Mouse (Mus musculus) intestine, postnatal 0 days (tissue): ENCODE results near the gene Tenm3. TPM values are rescaled to one million over a fixed set of nuclear protein-coding genes. Genes with fewer than 3 reads are reported as not detected.

ENCODE experiments used
- ATAC-seq: fragments of 200-750 bp; cut with Nextera tagmentation; 2 replicates; pipeline ENCODE4 v1.8.0; 2017; ENCODE audit warnings: mild to moderate bottlenecking, moderate TSS enrichment, moderate library complexity
- H3K27ac ChIP-seq: fragments of 300-500 bp; sonication (generic); 2 replicates; pipeline ENCODE4 v1.5.1; 2014; ENCODE audit warnings: mild to moderate bottlenecking, low read depth, low read length, moderate library complexity
- H3K27me3 ChIP-seq: fragments of 300-500 bp; sonication (generic); replicated peaks from 2 replicates; pipeline ENCODE4 v1.6.1; 2014; ENCODE audit warnings: low read length, mixed read lengths; ENCODE audit not compliant: control insufficient read depth, insufficient read depth
- H3K36me3 ChIP-seq: fragments of 300-500 bp; sonication (generic); 2 replicates; pipeline ENCODE4 v1.6.1; 2014; ENCODE audit warnings: mild to moderate bottlenecking, moderate library complexity; ENCODE audit not compliant: control insufficient read depth, insufficient read depth
- H3K4me1 ChIP-seq: fragments of 300-500 bp; sonication (generic); replicated peaks from 2 replicates; pipeline ENCODE4 v1.6.1; 2014; ENCODE audit warnings: antibody characterized with exemption, low read length, mixed read lengths; ENCODE audit not compliant: control insufficient read depth, insufficient read depth
- H3K4me2 ChIP-seq: fragments of 300-500 bp; sonication (generic); replicated peaks from 2 replicates; pipeline ENCODE4 v1.6.1; 2014; ENCODE audit warnings: low read depth, mild to moderate bottlenecking, moderate library complexity
- H3K4me3 ChIP-seq: fragments of 300-500 bp; sonication (generic); 2 replicates; pipeline ENCODE4 v1.5.1; 2014; ENCODE audit warnings: low read depth, low read length
- H3K9ac ChIP-seq: fragments of 300-500 bp; sonication (generic); 2 replicates; pipeline ENCODE4 v1.6.1; 2014; ENCODE audit warnings: mild to moderate bottlenecking, low read depth, low read length
- H3K9me3 ChIP-seq: fragments of 300-500 bp; sonication (generic); 2 replicates; pipeline ENCODE4 v1.6.1; 2016; ENCODE audit warnings: mixed run types; ENCODE audit not compliant: control insufficient read depth
- CTCF ChIP-seq: sonication (generic); IDR thresholded peaks from 2 replicates; pipeline ENCODE4 v1.5.1; 2016; ENCODE audit warnings: low read depth, mild to moderate bottlenecking, control low read depth, antibody characterized with exemption, moderate library complexity
- WGBS: fragments of 180-500 bp; shearing (Covaris S2); extraction: QIAGEN DNeasy Blood & Tissue Kit; methylation state at CpG from one replicate; pipeline ENCODE4 v1.1.7; 2014; 5-methylcytosine and 5-hydroxymethylcytosine counted together
- polyA plus RNA-seq: library from polyadenylated mRNA; unstranded; fragments of >200 nt; fragmentation: Nextera tagmentation; extraction: Ambion mirVana; gene quantifications from 2 replicates; pipeline ENCODE4 v1.2.1, GENCODE M21; 2015

The Tenm3 gene
- polyA plus RNA-seq, 1 experiment from 2014 or later: 5.3 TPM

- H3K9me3 ChIP-seq: no peaks in the 10 kb centered on the region
- H3K4me1 ChIP-seq: no peaks in the 10 kb centered on the region
- no peak overlapping the region for H3K4me3 ChIP-seq
- H3K9ac ChIP-seq: no peak overlapping the region
- H3K4me2 ChIP-seq: no peak overlapping the region
- H3K27ac ChIP-seq: no peak overlapping the region
- ATAC-seq: no peak
- 80% methylated on average over 30 of the region's 30 CpGs for WGBS
- H3K36me3 ChIP-seq: no peaks in the 10 kb centered on the region
- TF ChIP-seq CTCF: no peak
- no peaks in the 10 kb centered on the region for H3K27me3 ChIP-seq
Observed at GRCm38 (mm10) chr8:48342321-48343066, 501.3 kb downstream of the Tenm3 start.

DNA sequence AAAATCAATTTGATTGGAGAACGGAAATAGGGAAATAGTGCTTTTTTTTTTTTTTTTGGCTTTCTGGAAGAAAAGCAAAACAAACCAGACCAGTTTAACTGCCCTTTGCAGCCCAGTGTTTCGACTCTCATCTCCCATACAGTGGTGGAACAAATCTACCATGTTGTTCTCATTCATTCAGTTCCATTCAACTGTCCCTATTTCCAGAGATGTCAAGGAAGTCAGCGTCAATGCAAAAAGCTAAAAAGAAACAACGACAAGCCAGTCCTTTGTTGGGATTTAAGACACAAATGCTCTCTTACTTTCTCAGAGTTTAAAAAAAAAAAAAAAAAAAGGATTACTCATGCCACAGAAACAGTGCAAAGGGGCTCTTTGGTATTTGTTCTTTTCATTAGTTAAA is 502.1 kb downstream of the Tenm3 start:
- no peak overlapping the region for H3K9ac ChIP-seq
- no peaks in the 10 kb centered on the region for H3K27me3 ChIP-seq
- 74% methylated on average over 4 of the region's 4 CpGs for WGBS
- H3K9me3 ChIP-seq: no peaks in the 10 kb centered on the region
- TF ChIP-seq CTCF: no peak
- no peaks in the 10 kb centered on the region for H3K4me1 ChIP-seq
- no peak for ATAC-seq
- no peak overlapping the region for H3K4me3 ChIP-seq
- no peak overlapping the region for H3K27ac ChIP-seq
- no peaks in the 10 kb centered on the region for H3K36me3 ChIP-seq
- H3K4me2 ChIP-seq: no peak overlapping the region

DNA sequence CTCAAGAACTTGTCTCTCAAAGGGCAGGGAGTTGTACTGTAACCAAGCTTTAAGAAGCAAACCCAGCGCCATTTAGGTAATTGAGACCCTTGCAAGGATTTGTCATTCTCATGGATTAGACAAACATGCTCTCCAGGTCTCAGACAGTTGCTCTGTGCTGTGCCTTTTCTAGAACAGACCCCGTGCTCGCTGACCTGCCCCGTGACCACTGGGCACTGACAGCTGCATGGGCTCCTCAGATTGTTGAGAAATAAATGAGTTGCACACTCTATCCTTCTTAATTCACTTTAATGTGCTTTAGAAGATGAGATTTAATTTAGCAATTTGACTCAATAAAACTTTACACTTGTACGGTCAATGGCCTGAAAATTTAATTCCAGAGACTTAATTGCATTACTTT is 502.5 kb downstream of the Tenm3 start:
- no peak overlapping the region for H3K4me2 ChIP-seq
- H3K27me3 ChIP-seq: no peaks in the 10 kb centered on the region
- H3K4me1 ChIP-seq: no peaks in the 10 kb centered on the region
- 86% methylated on average over 5 of the region's 5 CpGs for WGBS
- H3K4me3 ChIP-seq: no peak overlapping the region
- H3K27ac ChIP-seq: no peak overlapping the region
- no peaks in the 10 kb centered on the region for H3K36me3 ChIP-seq
- ATAC-seq: no peak
- no peak for TF ChIP-seq CTCF
- H3K9me3 ChIP-seq: no peaks in the 10 kb centered on the region
- H3K9ac ChIP-seq: no peak overlapping the region

GRCm38 (mm10) chr8:48322655-48323265 is 521.0 kb downstream of the Tenm3 start:
- H3K4me2 ChIP-seq: no peak overlapping the region
- H3K27me3 ChIP-seq: no peaks in the 10 kb centered on the region
- H3K9me3 ChIP-seq: no peaks in the 10 kb centered on the region
- 92% methylated on average over 11 of the region's 11 CpGs for WGBS
- H3K4me3 ChIP-seq: no peak overlapping the region
- ATAC-seq: no peak
- H3K4me1 ChIP-seq: no peaks in the 10 kb centered on the region
- H3K36me3 ChIP-seq: no peaks in the 10 kb centered on the region
- no peak overlapping the region for H3K9ac ChIP-seq
- H3K27ac ChIP-seq: no peak overlapping the region
- no peak for TF ChIP-seq CTCF

DNA sequence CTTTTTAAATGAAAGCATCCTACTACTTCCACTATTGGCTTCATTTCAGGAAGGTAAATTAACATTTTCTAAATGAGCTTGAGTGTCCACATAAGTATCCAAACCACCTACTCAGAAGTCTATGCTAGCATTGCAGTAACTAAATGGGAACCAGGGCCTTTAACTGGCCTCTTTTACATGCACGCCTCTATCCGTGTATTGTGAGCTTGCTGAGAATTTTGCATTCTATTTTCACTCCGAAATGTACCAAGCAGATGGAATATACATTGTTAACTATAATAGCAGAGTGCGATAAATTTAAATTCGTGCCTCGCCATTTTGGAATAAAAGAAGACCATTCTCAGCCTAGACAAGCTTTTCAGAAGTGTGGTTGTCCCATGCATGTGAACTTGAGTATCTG is 521.5 kb downstream of the Tenm3 start:
- no peak overlapping the region for H3K27ac ChIP-seq
- no peak overlapping the region for H3K9ac ChIP-seq
- no peaks in the 10 kb centered on the region for H3K36me3 ChIP-seq
- H3K9me3 ChIP-seq: no peaks in the 10 kb centered on the region
- no peak for ATAC-seq
- H3K4me3 ChIP-seq: no peak overlapping the region
- no peaks in the 10 kb centered on the region for H3K4me1 ChIP-seq
- H3K4me2 ChIP-seq: no peak overlapping the region
- no peaks in the 10 kb centered on the region for H3K27me3 ChIP-seq
- WGBS: 95% methylated on average over 6 of the region's 6 CpGs
- no peak for TF ChIP-seq CTCF

DNA sequence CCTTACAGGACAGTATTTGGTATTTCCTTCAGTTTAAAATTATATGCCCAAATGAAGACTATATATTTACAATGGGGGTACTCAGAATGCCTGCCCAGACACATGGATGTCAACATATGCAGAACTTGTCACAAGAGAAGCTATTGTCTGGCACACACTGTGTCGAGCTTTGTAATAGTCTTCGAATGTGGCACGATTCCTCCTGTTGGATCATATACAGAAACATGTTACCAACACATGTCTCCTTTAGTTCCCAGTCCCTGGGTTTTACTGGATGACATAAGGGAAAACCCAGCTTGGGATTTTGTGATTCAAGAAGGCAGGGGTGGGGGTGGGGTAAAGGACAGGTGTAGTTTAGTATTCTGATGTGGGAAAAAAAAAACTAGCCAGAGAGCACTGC is 524.1 kb downstream of the Tenm3 start:
- no peak overlapping the region for H3K9ac ChIP-seq
- H3K27ac ChIP-seq: no peak overlapping the region
- no peaks in the 10 kb centered on the region for H3K4me1 ChIP-seq
- 92% methylated on average over 3 of the region's 3 CpGs for WGBS
- no peak overlapping the region for H3K4me3 ChIP-seq
- no peak for ATAC-seq
- no peak overlapping the region for H3K4me2 ChIP-seq
- H3K36me3 ChIP-seq: no peaks in the 10 kb centered on the region; the same call in 1 of the 2 replicates
- H3K27me3 ChIP-seq: no peaks in the 10 kb centered on the region
- no peaks in the 10 kb centered on the region for H3K9me3 ChIP-seq
- TF ChIP-seq CTCF: no peak
